Mouse (Mus musculus) embryo, embryonic 10.5 days (tissue): ENCODE results near the gene Anks1.
A peak's percentile ranks its signal among the peaks of the same experiment; 100 is the strongest.

Experiments
- DNase-seq: peaks from one replicate; pipeline ENCODE4 v3.0.0-alpha.2; 2015; ENCODE audit warnings: low spot score

The Anks1 gene

DNA sequence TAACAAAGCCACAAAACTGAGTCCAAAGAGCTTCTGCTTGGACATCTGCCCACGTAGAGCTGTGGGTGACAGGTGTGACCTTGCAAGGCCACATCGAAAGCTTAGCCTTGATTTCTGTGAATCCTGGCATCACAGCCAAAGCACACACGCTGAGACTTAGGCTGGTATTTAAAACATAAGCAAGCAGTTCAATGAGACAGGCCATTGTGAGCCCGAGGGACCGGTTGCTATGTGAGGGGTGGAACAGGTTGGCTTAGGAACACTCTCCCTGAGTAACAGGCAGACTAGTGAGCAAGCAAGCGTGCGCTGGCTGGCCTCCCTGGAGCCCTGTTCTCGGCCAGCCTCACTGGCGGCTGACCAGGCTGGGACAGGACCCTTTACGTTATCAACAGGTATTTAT lies 112.8 kb downstream of the Anks1 start:
- DNase-seq, result no peak

DNA sequence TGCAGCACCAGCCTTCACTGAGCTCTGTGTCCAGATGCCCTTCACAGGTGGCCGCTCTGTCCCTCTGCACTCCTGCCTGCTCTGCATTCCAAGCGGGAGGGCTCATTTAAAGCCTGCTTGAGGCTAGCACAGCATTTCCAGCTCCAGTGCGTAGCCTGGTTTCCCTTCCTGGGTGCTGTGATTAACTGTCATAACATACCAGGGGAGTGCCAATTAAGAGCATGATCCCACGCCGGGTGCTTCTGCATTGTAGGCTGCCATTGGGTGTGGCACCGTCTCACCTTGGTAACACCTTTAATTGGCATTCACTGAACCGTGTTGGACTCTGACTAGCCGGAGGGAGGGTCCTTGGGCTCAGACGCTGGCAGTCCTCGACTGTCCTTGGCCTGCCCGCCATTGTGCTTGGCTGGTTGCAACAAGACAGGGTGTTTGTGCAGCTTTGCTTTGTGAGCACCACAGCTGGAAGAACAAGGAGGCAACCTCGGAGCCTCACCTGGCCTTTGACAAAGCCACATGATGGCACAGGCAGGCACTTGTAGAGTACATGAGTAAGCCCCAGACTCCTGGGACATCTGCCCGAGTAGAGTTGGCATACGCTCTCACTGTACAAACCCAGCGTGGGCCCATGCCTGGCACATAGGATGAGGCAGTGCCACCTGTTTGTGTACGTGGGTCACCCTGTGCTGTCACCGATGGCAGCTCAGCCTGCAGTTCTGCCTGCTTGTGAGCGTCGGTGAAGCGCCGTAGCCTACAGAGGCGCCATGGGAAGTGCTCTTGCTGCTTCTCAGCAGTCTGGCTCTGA lies 113.9 kb downstream of the Anks1 start:
- no peak for DNase-seq

DNA sequence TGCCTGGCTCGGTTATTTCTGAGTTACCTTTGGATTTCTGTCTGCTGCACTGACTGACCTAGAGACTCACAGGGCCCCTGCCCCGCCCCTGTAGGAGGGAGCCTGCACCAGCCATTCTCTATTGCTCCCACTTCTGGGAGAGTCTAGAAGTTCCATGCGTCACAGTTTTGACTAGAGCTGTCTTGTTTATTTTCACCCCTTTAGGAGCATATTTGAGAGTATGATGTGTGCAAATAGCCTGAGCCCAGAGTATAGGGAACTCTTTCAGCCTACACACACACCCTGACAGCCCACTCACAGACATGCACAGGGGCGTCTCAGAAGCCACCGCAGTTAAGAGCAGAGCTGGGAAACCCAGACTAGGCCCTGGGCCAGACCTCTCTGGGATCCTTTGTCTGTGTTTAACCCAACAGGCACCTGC lies 116.4 kb downstream of the Anks1 start:
- DNase-seq, result no peak

DNA sequence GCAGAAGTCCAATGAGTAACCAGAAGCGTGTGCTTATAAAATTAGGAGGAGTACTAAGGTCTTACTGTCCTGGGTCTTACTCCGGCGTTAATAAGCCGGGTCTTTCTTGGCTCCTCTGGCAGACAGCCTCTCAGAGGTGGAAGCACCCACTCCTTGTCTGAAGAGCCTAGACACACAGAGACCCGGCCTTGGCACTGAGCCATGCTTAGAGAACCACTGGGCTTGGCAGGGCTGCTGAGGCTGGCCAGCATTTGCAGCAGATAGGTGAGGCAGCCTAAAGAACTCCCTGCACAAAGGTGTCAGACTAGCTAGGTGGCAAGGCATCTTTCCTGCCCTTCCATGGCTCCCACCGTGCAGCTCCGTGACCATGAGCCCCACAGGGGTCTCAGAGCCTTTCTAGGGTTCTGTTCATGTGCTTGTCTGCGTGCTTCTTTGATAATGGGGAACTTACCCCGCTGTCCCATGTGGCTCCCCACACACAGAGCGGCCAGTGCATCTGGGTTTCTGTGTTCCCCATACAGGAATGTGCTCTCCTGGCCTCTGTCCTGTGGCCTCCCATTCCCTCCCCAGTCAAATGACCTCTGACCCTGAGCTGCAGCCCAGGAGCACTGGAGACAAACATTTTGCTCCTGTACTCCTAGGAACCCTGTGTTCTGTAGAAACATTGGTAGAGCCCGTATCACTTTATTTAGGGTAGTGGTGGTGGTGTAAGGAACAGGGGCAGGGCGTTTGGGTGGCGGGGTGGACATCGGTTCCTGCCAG lies 117.2 kb downstream of the Anks1 start:
- DNase-seq, result no peak

DNA sequence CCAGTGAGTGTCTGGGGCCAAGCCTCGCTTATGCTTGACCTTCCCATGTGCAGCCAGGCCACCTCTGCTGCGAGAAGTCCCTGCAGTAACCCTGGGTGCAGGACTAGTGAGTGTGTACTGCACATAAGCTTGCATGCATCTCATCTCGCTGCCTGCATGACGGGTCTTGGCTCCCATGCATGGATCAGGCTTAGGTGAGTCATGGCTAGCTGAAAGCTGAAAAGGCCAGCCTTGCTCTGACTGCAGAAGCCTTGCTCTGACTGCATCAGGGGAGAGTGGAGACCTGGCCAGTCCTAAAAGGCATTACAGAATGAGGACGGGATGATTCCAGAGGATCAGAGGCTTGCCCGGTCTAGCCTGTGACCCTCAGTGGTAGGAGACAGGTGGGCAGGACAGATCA lies 118.1 kb downstream of the Anks1 start:
- DNase-seq, result no peak

DNA sequence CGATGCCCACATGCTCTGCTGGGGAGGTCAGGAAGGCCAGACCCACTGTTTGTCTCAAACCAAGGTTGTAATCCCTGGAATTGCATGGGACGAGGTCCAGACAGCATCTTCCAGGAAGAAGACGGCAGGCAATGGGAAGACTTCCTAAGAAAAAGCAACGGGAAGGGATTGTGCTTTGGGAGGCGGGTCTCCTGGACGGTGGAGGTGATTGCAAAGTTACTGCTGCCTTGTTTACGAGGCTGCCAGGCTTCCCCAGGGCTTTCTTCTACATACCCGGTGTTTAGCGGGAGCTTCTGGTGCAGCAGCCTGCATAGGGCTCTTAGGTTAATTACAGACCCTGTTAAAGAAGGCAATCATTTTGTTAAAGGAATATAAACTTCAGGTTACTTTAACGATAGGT lies 119.1 kb downstream of the Anks1 start:
- no peak for DNase-seq

DNA sequence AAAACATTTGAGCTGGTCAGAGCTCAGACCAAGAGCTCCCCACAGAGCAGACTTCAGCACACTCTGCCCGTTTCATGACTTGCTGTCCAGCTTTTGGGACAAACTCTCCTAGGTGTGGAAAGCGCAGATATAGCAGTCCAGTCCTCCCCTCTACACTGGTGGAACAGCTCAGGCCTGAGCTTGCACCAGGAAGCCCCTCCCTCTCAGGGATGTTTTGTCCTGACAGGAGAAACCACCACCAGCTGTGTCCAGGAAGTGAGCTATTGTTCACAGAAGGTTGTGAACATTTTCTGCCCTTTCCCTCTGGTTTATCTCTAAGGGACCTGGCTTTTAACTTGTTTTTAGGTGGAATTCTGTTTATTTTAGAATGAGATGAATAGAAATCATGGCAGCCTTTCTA lies 120.2 kb downstream of the Anks1 start:
- DNase-seq, result no peak

DNA sequence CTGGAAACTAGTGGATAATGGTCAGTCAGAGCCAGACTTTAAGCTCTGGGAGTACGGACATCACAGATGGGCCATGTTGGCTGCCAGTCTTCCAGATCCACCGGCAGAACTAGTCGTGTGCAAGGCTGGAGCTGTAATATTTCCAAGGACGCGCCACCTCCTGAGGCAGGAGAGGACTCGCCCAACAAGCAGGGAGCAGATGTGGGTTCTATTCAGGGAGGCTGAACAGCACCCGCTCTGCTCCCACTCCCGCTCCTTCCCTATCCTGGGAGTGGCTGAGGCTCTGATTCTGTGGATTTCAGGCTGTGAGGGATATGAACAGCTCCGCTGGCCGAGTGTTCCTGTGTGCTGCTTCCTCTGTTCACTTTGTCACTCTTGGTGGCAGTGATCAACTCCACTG lies 121.3 kb downstream of the Anks1 start:
- no peak for DNase-seq

DNA sequence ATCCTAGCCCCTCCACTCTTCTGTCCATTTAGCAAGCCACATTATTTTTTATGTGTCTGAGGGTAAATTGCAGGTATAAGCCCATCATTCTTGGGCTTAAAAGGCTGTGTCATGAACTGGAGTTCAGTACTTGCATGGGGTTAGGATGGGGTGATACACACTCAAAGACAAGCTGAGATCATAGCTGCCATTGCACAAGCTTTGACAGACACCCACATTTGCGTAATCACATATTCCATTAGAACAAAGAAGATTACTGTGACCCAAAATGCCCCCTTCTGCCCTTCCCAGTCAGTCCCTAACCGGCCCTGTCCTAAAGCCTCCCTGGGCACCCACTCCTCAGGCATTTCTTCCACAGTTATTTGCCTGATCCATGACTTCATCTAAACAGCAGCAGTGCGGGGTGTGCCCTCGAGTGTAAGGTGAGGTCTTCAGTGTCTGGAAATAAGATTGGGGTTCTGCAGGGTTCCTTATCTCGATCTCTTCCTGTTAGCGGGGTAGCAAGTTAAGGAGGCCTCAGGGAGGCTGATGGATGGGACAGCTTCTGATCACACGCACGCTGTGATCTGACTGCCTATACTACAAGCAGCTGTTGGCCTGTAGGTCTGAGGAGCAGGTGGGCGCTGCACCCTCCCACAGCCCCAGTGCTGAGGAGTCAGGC lies 122.3 kb downstream of the Anks1 start:
- DNase-seq, result no peak

DNA sequence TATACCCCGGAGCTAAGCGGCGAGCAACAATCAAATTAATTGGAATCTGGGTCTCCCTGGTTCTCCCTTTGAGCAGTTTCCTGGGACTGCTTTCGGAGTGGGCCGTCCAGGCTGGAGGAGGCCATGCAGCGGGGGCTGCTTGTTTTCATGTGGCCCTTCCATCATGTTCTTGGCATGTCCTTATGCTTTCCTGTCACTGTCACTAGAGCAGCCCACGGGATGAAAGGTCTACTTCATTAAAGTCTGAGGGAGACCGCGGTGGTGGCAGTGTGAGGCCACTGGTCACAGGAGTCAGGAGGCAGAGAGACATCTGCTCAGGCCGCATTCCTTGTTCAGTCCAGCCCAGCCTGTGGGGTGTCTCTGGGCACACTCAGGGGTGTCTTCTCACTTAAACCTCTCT lies 123.1 kb downstream of the Anks1 start:
- DNase-seq, result no peak

DNA sequence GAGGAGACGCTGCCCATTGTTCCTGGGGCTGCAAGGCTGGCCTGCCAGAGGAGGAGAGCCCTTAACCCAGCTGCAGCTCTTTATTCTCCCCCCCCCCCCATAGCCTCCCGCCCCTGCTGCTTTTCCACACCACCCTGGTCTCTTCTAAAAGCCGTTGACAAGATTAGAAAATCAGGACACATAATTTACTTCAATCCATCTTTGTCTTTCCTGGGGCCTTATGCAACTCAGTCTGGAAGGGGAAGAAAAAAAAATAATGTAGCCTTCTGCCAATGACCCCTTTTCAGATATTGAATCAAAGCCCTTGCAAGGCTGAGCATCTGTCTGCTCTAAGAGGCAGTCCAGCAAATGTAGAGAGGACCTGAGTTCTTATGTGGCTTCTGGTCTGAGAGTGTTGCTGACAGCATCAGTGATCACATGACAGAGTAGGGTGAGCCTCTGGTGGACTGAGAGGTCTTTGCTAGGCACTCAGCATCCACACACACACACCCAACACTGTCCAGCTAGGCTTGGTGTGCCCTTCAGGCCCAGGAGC lies 124.0 kb downstream of the Anks1 start:
- no peak for DNase-seq

DNA sequence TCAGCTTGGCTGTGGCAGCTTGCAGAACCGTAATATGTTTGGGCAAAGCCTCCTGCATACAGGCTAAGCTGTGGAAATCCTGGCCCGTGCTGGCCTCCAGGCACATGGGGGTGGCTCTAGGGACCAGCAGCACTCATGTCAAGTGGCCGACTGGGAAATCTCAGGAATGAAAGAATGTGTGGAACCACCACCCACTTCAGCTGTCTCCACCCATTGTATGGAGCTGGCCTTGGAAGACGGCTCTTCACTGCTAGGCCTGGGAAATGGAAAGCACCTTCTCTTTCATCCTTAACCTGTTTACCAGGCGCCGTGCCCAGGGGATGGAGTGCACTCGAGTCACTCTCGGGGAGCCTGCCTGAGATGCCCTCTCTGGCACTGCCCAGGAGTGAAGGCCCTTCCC lies 125.9 kb downstream of the Anks1 start:
- no peak for DNase-seq

DNA sequence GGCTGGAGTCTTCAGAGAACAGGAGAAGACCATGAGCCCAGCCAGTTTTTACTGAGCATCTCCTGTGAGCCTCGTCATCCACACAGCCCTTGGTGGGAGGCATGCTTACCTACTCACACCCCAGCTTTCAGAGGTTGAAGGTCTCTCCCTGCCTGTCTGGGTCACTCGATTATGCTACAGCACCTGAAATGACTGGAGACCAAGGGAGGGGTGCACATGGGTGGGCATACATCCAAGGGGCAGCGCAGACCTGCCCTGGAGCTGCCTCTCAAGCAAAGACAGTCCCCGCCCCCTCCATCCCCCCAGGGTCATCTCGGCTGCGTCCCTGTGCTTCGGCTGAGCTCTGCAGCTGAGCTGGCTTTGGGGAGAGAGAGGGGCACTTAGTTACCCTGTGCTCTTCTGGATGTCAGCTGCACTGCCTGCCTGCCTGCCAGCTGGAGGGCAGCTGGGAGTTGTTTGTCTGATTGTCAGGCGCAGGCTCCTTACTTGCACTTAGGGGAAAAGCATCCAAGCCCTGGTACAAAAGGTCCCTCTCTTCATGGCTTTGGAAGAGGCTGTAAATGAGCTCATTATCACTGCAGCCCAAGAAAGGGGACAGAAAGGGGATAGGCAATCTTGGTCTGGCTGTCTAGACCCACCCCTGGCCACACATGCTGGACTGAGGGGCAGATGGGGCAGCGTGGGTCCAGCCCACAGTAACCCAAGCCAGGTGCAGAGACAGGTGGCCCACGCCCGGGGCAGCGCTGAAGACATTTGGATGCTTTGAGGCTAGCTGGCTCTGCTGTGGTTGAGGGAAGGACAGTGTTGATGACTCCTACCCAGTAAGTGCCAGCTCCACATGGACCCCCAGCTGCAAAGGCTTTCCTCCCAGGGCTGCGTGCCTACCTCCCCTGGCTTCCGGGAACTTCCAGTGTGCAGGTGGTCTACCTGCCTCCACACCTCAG lies 128.0 kb downstream of the Anks1 start:
- peak; percentile 43 for DNase-seq

DNA sequence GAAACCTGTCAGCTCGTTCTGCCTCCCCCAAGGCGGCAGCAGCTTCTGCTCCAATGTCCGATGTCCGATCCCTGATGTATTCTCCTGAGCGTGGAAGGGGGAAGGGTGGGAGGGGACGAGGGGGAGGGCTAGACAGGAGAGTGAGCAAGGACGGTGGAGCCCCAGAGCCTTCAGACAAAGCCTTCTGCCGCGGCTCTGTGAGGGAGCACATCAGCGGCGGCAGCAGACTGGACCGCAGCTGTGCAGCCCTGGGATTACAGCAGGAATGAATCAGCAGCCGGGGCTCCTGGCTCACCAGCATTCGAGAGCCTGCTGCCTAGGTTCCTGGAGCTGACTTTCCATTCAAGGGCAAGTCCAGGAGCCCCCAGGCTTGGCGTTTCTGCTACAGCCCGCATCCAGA lies 131.5 kb downstream of the Anks1 start:
- peak; percentile 76 for DNase-seq

DNA sequence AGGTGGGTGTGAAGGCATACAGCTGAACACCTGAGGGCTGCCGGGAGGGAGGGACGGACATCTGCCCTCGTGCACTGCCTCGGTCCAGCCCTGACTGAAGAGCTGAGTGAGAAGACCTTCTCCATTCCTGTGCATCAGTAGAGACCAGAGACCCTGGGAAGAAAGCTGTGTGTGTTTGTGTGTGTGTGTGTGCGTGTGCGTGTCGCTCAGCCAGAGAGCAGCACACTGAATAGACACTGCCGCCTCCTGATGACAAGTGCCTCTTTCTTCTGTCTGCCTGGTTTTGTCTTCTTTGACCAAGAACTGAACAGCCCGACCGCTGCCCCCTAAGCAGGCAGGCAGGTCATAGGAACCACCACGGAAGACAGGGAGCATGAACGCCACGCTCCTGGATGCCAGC lies 132.2 kb downstream of the Anks1 start:
- DNase-seq, result peak; percentile 41

DNA sequence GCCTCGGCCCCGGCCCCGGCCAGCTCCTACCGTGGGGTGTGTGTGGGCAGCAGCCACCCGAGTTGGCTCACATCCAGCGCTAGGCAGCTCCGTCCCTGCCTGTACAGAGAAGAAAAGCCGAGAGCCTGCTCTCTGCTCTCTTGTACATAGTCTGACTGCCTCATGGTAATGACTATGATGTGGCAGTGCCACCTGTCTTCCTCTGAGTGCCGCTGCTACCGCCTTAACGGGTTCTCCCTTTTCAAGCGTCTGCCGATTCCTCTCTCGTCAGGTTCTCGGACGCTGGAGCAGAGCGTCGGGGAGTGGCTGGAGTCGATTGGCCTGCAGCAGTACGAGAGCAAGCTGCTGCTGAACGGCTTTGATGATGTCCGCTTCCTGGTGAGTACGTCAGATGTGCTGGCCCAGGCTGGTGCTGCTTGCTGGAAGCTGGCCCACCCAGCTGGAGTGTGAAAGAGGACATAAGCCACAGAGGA lies 133.2 kb downstream of the Anks1 start:
- no peak for DNase-seq

DNA sequence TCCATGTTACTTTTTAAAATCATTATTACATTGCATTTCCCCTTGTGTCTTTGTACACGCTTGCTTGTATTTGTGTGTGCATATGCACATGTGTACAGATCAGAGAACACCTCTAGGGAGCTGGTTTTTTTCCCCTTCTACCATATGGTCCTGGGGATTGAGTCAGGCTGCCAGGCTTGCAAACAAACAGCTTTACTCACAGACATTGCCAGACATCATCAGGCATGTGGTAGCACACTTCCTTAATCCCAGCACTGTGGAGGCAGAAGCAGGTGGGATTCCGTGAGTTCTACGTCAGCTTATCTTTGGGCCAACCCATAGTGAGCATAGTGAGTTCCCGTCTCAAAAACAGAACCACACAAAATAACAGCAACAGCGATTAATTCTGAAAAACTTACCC lies 137.9 kb downstream of the Anks1 start:
- no peak for DNase-seq

DNA sequence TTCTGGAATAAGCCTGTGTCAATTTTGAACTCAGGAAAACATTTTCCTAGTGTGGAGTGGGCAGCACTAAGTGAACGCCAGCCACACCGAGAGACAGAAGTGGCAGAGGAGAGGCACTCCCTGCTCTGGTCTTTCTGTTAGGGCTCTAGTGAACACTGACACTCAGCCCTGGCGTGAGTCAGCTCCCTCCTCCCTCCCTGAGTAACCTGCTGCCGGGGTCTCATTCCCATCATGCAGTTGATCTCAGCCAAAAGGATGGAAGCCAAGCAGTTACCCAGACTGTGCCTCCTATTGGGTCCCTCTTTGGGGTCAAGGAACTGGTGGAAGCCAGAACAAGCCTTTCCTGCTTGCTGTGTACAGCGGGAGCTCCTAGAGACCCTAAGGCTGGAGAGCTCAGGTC lies 138.4 kb downstream of the Anks1 start:
- DNase-seq, result no peak

DNA sequence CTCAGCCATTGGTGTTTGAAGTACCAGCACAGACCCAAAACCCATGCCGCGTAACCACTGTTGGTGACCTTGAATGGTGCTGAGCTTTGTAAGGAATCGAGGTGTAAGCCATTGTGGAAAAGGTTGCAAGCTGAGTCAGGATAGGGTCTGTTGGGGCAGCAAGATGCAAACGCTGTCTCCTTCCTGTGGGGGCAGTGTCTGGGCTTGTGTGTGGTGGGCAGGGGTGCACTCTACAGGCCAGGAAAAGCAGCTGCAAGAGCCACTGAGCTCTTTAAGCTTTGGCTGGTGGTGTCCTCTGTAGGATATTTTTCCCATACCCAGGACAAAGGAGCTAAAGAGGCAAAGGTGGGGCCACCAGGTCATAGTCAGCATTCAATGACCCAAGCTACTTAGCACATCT lies 139.3 kb downstream of the Anks1 start:
- peak; percentile 78 for DNase-seq

DNA sequence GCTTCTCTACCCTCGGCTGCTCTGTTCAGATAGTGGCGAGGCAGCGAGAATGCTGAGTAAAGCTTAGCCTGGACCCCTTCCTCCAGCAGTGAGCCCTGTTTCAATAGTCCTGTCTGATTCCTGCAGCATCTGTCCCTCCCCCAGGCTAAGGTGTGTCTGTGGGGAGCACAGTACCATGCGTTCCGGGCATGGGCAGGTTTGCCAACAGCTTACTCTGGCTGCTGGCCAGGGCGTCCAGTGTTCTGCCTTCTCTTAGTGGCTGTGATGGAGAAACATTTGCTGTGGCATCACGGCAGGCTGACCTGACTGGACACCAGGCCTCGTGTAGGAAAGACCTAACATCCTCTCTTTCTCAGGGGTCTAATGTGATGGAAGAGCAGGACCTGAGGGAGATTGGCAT lies 141.1 kb downstream of the Anks1 start:
- DNase-seq, result no peak

DNA sequence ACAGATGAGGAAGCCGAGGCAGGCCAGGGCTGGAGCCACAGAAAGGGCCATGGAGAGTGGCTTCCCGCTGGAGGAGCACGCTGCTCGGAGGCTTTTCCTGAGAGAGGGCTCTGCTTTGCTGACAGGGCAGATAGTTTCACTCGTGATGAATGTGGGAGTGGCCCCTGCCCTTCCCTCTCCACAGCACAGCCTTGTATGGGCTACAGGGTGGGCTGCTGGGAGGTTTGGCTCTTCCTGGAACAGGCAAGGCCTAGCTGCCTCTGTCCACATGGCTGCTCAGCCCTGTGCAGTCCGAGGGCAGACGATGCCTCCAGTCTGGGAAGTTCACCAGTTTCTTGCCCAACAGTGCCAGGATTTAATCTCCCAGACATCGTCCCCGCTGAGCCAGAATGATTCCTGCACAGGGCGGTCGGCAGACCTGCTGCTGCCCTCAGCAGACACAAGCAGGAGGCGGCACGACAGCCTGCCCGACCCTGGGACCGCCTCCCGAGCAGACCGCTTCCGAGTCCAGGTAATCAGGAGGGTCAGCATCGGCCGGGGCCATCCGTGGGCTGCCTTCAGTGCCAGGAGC lies 143.3 kb downstream of the Anks1 start:
- DNase-seq, result no peak
